Mouse (Mus musculus) liver, embryonic 14.5 days (tissue): ENCODE measurements around the gene Tle2.
A peak's percentile ranks its signal among the peaks of the same experiment; 100 is the strongest.

Experiments
- CTCF ChIP-seq: IDR thresholded peaks from 2 replicates; pipeline ENCODE4 v1.5.1; 2016; ENCODE audit warnings: antibody characterized with exemption, low read depth, control low read depth
- EP300 ChIP-seq: IDR thresholded peaks from 2 replicates; pipeline ENCODE4 v1.6.1; 2016; ENCODE audit warnings: antibody characterized with exemption, low read depth

DNA sequence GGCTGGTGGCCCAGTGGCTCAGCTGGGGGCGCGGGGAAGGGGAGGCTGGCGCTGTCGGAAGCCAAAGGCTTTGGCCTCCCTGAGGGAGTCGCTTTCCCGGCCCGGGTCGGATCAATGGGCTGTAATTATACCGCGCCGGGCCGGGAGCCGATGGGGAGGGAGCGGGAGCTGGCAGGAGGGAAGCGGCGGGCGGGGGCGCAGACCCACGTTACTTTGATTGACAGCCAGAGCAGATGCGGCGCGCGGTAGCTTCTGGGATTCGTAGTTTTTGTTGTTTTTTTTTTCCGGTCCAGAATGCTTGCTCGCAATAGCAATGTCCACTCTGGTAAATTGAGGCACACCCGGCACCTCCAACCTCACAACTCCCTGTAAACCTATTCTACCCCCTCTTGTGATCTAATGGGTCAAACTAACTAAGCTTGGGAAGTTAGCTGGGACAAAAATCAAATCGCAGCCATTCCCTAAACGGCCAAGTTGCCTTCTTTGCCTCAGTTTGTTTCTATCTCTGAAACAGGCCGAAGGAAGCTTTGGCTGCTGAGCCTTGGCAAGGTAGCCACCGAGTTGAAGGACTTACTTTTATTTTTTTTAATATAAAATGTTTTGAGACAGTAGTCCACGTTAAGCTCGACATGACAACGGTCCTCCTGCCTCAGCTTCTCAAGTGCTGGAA is 3.4 kb upstream of the Tle2 start:
- no peak for TF ChIP-seq EP300
- 0 out of 2 replicates have a peak, but pooled peaks have one; percentile 14 for TF ChIP-seq CTCF
